Mouse (Mus musculus) hindbrain, embryonic 13.5 days (tissue): ENCODE measurements around the gene Vat1. TPM values are rescaled to one million over a fixed set of nuclear protein-coding genes. Genes with fewer than 3 reads are reported as not detected.
"Not testable (repeated sequence)": the region's sequence is repeated elsewhere in the genome, so short reads cannot be mapped to it uniquely, and the experiment has no call there.

Experiments
- ATAC-seq: fragments of 200-750 bp; cut with Nextera tagmentation; 2 replicates; pipeline ENCODE4 v1.8.0; 2017; ENCODE audit warnings: moderate TSS enrichment; ENCODE audit not compliant: low FRiP score
- H3K27ac ChIP-seq: fragments of 300-500 bp; sonication (generic); 2 replicates; pipeline ENCODE4 v1.5.1; 2015; ENCODE audit warnings: inconsistent platforms, mild to moderate bottlenecking, moderate library complexity
- H3K27me3 ChIP-seq: fragments of 300-500 bp; sonication (generic); 2 replicates; pipeline ENCODE4 v1.6.1; 2015; ENCODE audit warnings: mild to moderate bottlenecking, inconsistent platforms
- H3K36me3 ChIP-seq: fragments of 300-500 bp; sonication (generic); 2 replicates; pipeline ENCODE4 v1.6.1; 2015; ENCODE audit warnings: mild to moderate bottlenecking, inconsistent platforms
- H3K4me1 ChIP-seq: fragments of 300-500 bp; sonication (generic); replicated peaks from 2 replicates; pipeline ENCODE4 v1.6.1; 2015; ENCODE audit warnings: inconsistent platforms
- H3K4me2 ChIP-seq: fragments of 300-500 bp; sonication (generic); 2 replicates; pipeline ENCODE4 v1.6.1; 2015; ENCODE audit warnings: inconsistent platforms, mild to moderate bottlenecking, moderate library complexity
- H3K4me3 ChIP-seq: fragments of 300-500 bp; sonication (generic); 2 replicates; pipeline ENCODE4 v1.5.1; 2015; ENCODE audit warnings: mild to moderate bottlenecking, inconsistent platforms
- H3K9ac ChIP-seq: fragments of 300-500 bp; sonication (generic); 2 replicates; pipeline ENCODE4 v1.6.1; 2015; ENCODE audit warnings: mild to moderate bottlenecking, inconsistent platforms
- H3K9me3 ChIP-seq: fragments of 300-500 bp; sonication (generic); 2 replicates; pipeline ENCODE4 v1.6.1; 2016; ENCODE audit warnings: inconsistent platforms
- WGBS: fragments of 180-500 bp; shearing (Covaris S2); methylation state at CpG from one replicate; pipeline ENCODE4 v1.1.7; 2015; 5-methylcytosine and 5-hydroxymethylcytosine counted together
- polyA plus RNA-seq: library from polyadenylated mRNA; unstranded; fragments of >200 nt; fragmentation: Nextera tagmentation; extraction: Ambion mirVana; gene quantifications from 2 replicates; pipeline ENCODE4 v1.2.1, GENCODE M21; 2015

The Vat1 gene
- polyA plus RNA-seq, 1 experiment from 2014 or later = 92.1 TPM

DNA sequence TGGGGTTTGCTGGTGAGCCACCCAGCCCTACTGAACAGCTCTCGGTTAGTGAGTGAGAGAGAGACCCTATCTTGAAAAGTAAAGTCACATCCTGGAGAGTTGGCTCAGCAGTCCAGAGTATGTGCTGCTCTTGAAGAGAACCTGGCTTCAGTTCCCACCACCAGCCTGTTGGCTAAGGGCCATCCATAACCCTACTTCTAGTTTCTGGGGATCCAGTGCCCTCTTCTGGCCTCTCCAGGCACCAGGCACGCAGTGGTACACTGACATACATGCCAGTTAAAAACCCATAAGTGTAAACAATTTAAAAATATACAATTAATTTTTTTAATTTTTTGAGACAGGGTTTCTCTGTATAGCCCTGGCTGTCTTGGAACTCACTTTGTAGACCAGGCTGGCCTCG, 15.6 kb downstream of the Vat1 start:
- 84% methylated on average over 3 of the region's 3 CpGs for WGBS
- H3K4me3 ChIP-seq = no peak overlapping the region
- H3K36me3 ChIP-seq = peaks cover 8% of the 10 kb centered on the region
- ATAC-seq = no peak
- no peaks in the 10 kb centered on the region for H3K9me3 ChIP-seq
- no peak overlapping the region for H3K27ac ChIP-seq
- no peaks in the 10 kb centered on the region for H3K27me3 ChIP-seq
- H3K9ac ChIP-seq = no peak overlapping the region
- H3K4me1 ChIP-seq = 0 out of 2 replicates have a peak, but pooled peaks cover 5% of the 10 kb centered on the region
- no peak overlapping the region for H3K4me2 ChIP-seq

GRCm38 (mm10) chr11:101449596-101449995, 16.4 kb downstream of the Vat1 start:
- not testable (repeated sequence) for H3K27ac ChIP-seq, ATAC-seq, H3K4me3 ChIP-seq, H3K27me3 ChIP-seq, H3K9ac ChIP-seq, H3K4me2 ChIP-seq, H3K9me3 ChIP-seq, H3K4me1 ChIP-seq
- WGBS = 85% methylated on average over 4 of the region's 4 CpGs
- H3K36me3 ChIP-seq = peaks cover 15% of the 10 kb centered on the region

DNA sequence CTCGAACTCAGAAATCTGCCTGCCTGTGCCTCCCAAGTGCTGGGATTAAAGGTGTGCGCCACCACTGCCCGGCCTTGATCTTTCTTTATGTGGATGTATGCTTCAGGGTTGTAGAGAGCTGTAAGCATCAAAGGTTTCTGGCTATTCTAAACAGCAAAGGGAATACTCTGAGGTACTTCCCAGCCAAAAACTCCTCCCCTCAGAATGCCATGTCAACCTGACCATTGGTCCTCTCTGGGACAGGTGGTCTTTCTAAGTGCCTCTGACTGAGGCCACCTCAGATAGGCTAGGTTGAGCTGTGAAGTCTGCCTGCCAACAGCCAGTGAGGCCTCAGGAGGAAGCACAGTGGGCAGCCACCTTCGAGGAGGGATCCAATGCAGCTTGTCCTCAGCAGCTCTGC, 17.1 kb downstream of the Vat1 start:
- Histone ChIP-seq H3K4me1 (peaks cover 10% of the 10 kb centered on the region), H3K9ac (no peak overlapping the region), H3K4me3 (no peak overlapping the region), H3K36me3 (peaks cover 22% of the 10 kb centered on the region), H3K27me3 (no peaks in the 10 kb centered on the region), H3K27ac (no peak overlapping the region), H3K9me3 (no peaks in the 10 kb centered on the region), H3K4me2 (no peak overlapping the region)
- ATAC-seq = no peak
- 84% methylated on average over 4 of the region's 4 CpGs for WGBS

DNA sequence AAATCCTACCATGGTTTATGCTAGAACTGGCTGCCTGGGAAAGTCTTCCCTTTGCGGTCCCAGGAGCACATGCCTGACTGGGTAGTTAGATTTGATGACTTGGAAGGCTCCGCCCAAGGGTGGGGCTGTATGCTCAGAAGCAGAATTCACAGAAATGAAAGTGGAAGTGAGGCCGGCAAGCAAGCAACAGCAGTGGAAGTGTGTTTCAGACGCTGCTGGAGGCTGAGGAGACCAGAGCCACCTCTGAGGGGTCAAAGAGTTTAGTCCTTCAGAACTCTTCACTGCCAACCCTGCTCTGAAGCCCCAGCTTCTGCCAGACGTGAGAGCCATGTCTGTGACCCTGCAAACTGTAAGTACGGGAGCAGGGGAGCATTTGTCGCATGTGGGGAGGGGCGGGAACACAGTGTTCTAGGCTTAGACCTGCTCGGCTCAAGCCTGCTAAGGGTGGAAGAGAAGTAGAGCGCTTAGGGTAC, 17.7 kb downstream of the Vat1 start, which contains the start of gene Ifi35:
TSS of gene Ifi35 (plus strand) at position 134 of the 473 bp plus-strand sequence.
- ATAC-seq = no peak
- Histone ChIP-seq H3K9ac (no peak within 1 kb of the TSS), H3K4me1 (peaks cover 16% of the 10 kb centered on the region), H3K27me3 (no peaks in the 10 kb centered on the region), H3K9me3 (no peaks in the 10 kb centered on the region), H3K36me3 (peaks cover 27% of the 10 kb centered on the region), H3K27ac (no peak within 1 kb of the TSS), H3K4me2 (no peak within 1 kb of the TSS), H3K4me3 (peak within 1 kb of the TSS; percentile 21; the same call in 1 of the 2 replicates)
- WGBS = 41% methylated on average over 10 of the region's 10 CpGs

DNA sequence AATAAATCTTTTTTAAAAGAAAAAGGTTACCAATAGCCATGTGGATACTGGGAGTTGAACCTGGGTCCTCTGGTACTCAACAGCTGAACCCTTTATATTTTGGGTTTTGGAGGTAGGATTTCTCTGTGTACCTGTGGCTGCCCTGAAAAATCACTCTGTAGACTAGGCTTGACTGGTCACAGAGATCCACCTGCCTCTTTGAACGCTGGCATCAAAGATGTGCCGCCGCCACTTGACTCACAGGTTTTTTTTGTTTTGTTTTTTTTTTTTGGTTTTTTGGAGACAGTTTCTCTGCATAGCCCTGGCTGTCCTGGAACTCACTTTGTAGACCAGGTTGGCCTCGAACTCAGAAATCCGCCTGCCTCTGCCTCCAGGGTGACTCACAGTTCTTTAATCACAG, 18.2 kb downstream of the Vat1 start:
- Histone ChIP-seq H3K9ac (no peak overlapping the region), H3K4me2 (no peak overlapping the region), H3K36me3 (peaks cover 27% of the 10 kb centered on the region), H3K4me1 (peaks cover 21% of the 10 kb centered on the region), H3K27ac (no peak overlapping the region), H3K4me3 (no peak overlapping the region), H3K9me3 (no peaks in the 10 kb centered on the region), H3K27me3 (no peaks in the 10 kb centered on the region)
- 92% methylated on average over 5 of the region's 5 CpGs for WGBS
- ATAC-seq = no peak

DNA sequence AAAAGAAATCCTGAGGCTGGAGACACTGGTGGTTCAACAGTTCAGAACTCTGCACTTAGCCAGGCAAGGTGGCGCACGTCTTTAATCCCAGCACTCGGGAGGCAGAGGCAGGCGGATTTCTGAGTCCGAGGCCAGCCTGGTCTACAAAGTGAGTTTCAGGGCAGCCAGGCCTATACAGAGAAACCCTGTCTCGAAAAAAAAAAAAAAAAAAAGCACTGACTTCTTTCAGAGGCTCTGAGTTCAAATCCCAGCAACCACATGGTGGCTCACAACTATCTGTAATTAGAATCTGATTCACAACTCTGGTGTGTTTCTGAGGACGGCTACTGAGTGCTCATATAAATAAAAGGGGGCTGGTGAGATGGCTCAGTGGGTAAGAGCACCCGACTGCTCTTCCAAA, 19.2 kb downstream of the Vat1 start:
- WGBS = 86% methylated on average over 8 of the region's 8 CpGs
- Histone ChIP-seq H3K4me1 (peaks cover 21% of the 10 kb centered on the region), H3K36me3 (peaks cover 27% of the 10 kb centered on the region)
- H3K9ac ChIP-seq, H3K9me3 ChIP-seq, ATAC-seq, H3K27me3 ChIP-seq, H3K4me2 ChIP-seq, H3K4me3 ChIP-seq, H3K27ac ChIP-seq: not testable (repeated sequence)

DNA sequence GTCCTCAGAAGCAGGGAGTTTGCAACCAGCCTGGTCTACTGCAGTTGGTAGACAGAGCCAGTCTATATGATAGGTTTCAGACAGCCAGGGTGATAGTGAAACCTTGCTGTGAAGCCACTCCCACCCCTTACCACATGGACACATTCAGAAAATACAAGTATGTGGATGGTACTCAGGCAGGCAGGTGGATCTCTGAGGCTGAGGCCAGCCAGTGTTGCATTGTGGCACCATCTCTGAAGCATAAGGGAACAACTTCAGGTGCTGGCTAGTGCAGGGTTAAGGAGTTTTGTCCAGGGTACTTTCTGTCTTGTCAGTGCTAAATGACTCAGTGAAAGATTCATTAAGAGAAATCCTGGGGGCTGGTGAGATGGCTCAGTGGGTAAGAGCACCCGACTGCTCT, 19.7 kb downstream of the Vat1 start:
- Histone ChIP-seq H3K36me3 (peaks cover 27% of the 10 kb centered on the region), H3K4me3 (no peak overlapping the region), H3K9ac (no peak overlapping the region), H3K27me3 (no peaks in the 10 kb centered on the region), H3K27ac (no peak overlapping the region), H3K4me1 (peaks cover 21% of the 10 kb centered on the region), H3K4me2 (no peak overlapping the region), H3K9me3 (no peaks in the 10 kb centered on the region)
- 89% methylated on average over 1 of the region's 1 CpGs for WGBS
- ATAC-seq = no peak

GRCm38 (mm10) chr11:101442760-101443159, 23.3 kb downstream of the Vat1 start:
- 2% methylated on average over 14 of the region's 14 CpGs for WGBS
- H3K4me2 ChIP-seq = peak overlapping the region; percentile 99
- H3K9me3 ChIP-seq = no peaks in the 10 kb centered on the region
- no peak for ATAC-seq
- peaks cover 27% of the 10 kb centered on the region for H3K36me3 ChIP-seq
- peak overlapping the region; percentile 94 for H3K27ac ChIP-seq
- no peaks in the 10 kb centered on the region for H3K27me3 ChIP-seq
- H3K4me3 ChIP-seq = peak overlapping the region; percentile 80
- peaks cover 21% of the 10 kb centered on the region for H3K4me1 ChIP-seq
- H3K9ac ChIP-seq = peak overlapping the region; percentile 94

DNA sequence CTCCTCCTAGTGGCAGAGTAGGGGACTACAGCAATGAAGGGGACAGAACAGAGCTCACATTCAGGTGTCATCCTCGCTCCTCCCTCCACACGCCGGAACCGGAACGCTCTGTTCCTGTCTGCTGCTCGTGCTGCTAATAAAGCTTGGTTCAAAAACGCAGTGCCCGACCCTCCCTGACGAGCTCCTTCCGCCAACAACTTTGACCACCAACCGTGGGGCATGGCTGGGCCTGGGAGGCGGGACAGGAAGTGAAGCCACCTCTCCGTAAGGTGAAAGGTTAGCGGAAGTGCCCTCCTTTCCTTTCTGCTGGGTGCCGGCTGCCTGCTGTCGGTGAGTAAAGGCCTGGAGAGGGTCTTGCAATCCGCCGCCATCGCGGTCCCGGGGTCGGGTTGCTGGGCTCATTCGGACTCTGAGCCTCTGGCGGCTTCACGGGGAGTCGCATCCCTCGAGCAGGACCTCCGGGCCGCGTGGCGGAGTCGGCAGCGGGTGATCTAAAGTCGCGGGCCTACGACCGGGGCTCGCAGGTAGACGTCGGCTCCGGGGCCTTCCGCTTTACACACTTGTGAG, 23.8 kb downstream of the Vat1 start, which contains the start of gene Rpl27:
TSS of gene Rpl27 (plus strand) at position 172 of the 567 bp plus-strand sequence.
- Histone ChIP-seq H3K4me1 (peaks cover 21% of the 10 kb centered on the region), H3K9me3 (no peaks in the 10 kb centered on the region), H3K9ac (peak within 1 kb of the TSS; percentile 94), H3K4me3 (peak within 1 kb of the TSS; percentile 80), H3K36me3 (peaks cover 27% of the 10 kb centered on the region), H3K27ac (peak within 1 kb of the TSS; percentile 94), H3K27me3 (no peaks in the 10 kb centered on the region), H3K4me2 (peak within 1 kb of the TSS; percentile 99)
- under 1% methylated on average over 42 of the region's 42 CpGs for WGBS
- ATAC-seq = peak; percentile 100

GRCm38 (mm10) chr11:101441450-101442126, 24.4 kb downstream of the Vat1 start:
- Histone ChIP-seq H3K36me3 (peaks cover 27% of the 10 kb centered on the region), H3K4me2 (peak overlapping the region; percentile 41), H3K4me1 (peaks cover 21% of the 10 kb centered on the region), H3K4me3 (peak overlapping the region; percentile 18; the same call in 1 of the 2 replicates)
- H3K27ac ChIP-seq, H3K9me3 ChIP-seq, H3K9ac ChIP-seq, H3K27me3 ChIP-seq, ATAC-seq: not testable (repeated sequence)
- 33% methylated on average over 14 of the region's 15 CpGs for WGBS

GRCm38 (mm10) chr11:101438006-101438405, 28.0 kb downstream of the Vat1 start:
- not testable (repeated sequence) for ATAC-seq, H3K9me3 ChIP-seq, H3K4me3 ChIP-seq, H3K4me1 ChIP-seq, H3K4me2 ChIP-seq, H3K27ac ChIP-seq, H3K27me3 ChIP-seq, H3K9ac ChIP-seq
- 51% methylated on average over 3 of the region's 3 CpGs for WGBS
- H3K36me3 ChIP-seq = peaks cover 31% of the 10 kb centered on the region

GRCm38 (mm10) chr11:101436916-101437315, 29.1 kb downstream of the Vat1 start:
- no peak overlapping the region for H3K27ac ChIP-seq
- WGBS = 47% methylated on average over 4 of the region's 4 CpGs
- H3K4me1 ChIP-seq = 0 out of 2 replicates have a peak, but pooled peaks cover 3% of the 10 kb centered on the region
- no peaks in the 10 kb centered on the region for H3K9me3 ChIP-seq
- no peak overlapping the region for H3K9ac ChIP-seq
- H3K4me2 ChIP-seq = no peak overlapping the region
- no peaks in the 10 kb centered on the region for H3K27me3 ChIP-seq
- no peak for ATAC-seq
- peaks cover 40% of the 10 kb centered on the region for H3K36me3 ChIP-seq
- H3K4me3 ChIP-seq = no peak overlapping the region
